Mouse (Mus musculus) ES-Bruce4 (cell line): Measurements from ENCODE around the gene Cpsf7. TPM values are rescaled to one million over a fixed set of nuclear protein-coding genes. Genes with fewer than 3 reads are reported as not detected.

ENCODE experiments used
- H3K27ac ChIP-seq: 2 replicates; pipeline ENCODE4 v1.5.1; 2012; ENCODE audit warnings: low read length, inconsistent platforms; ENCODE audit not compliant: insufficient read depth
- H3K27me3 ChIP-seq: 2 replicates; pipeline ENCODE4 v1.6.1; 2012; ENCODE audit warnings: mild to moderate bottlenecking, low read length, inconsistent platforms; ENCODE audit not compliant: control insufficient read depth, poor library complexity, insufficient read depth, severe bottlenecking
- H3K36me3 ChIP-seq: 2 replicates; pipeline ENCODE4 v1.6.1; 2012; ENCODE audit warnings: inconsistent platforms, mild to moderate bottlenecking, low read length, moderate library complexity; ENCODE audit not compliant: control insufficient read depth, poor library complexity, insufficient read depth, severe bottlenecking
- H3K4me1 ChIP-seq: one replicate; pipeline ENCODE4 v1.8.1; 2011; ENCODE audit warnings: low read length; ENCODE audit not compliant: control insufficient read depth, insufficient read depth
- H3K4me3 ChIP-seq: 2 replicates; pipeline ENCODE4 v1.5.1; 2011; ENCODE audit warnings: low read depth, mild to moderate bottlenecking, low read length
- H3K9ac ChIP-seq: 2 replicates; pipeline ENCODE4 v1.6.1; 2012; ENCODE audit warnings: low read depth, mild to moderate bottlenecking, inconsistent platforms; ENCODE audit not compliant: poor library complexity, severe bottlenecking
- H3K9me3 ChIP-seq: replicated peaks from 2 replicates; pipeline ENCODE4 v1.6.1; 2012; ENCODE audit warnings: mild to moderate bottlenecking, low read length, inconsistent platforms; ENCODE audit not compliant: control insufficient read depth, poor library complexity, insufficient read depth, severe bottlenecking
- CTCF ChIP-seq: IDR thresholded peaks from one replicate; pipeline ENCODE4 v1.8.1; 2011; ENCODE audit warnings: low read depth, low read length
- EP300 ChIP-seq: IDR thresholded peaks from 2 replicates; pipeline ENCODE4 v1.6.1; 2011; ENCODE audit warnings: low read depth, low read length; ENCODE audit not compliant: insufficient read depth
- POLR2A ChIP-seq: IDR thresholded peaks from one replicate; pipeline ENCODE4 v1.8.1; 2011; ENCODE audit warnings: low read length; ENCODE audit not compliant: insufficient read depth
- polyA plus RNA-seq: library from polyadenylated mRNA; stranded (reverse); fragments of >200 nt; gene quantifications from 2 replicates; pipeline ENCODE4 v1.2.4, GENCODE M21; 2011; ENCODE audit warnings: low read depth; ENCODE audit not compliant: missing spikeins, insufficient read depth, insufficient read length

Gene Cpsf7
- polyA plus RNA-seq, 1 experiment = 76.3 TPM

DNA sequence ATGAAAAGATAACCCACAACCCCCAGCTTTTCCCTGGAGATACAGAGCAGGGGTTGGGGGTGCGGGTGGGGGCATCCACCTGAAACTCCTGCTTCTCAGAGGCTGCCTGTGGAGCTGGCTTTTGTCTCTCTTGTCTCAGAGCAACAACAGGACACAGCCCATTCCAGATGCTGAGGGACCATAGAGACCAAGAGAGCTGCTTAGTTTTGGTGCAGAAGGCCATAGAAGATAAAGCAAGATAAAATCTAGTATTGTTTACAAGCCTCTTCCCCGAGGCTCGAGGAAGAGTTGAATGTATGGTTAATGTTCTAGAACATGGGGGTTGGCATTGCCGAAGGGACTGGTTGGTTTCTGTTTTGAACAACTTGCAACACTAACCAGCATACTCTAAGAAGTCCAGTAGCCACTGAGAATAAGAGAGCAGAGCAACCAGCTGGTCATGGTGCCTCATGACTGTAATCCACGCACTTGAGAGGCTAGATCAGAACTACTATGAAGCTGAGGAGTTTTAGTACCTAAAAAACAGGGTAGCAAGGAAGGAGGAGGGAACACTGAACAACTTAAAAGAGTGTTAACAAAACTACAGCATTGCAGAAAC, 1.5 kb upstream of the Cpsf7 start:
- TF ChIP-seq EP300 (no peak), CTCF (no peak), POLR2A (no peak)
- Histone ChIP-seq H3K9ac (no peak overlapping the region), H3K4me1 (no peaks in the 10 kb centered on the region), H3K36me3 (peaks cover 6% of the 10 kb centered on the region; the same call in 1 of the 2 replicates), H3K9me3 (no peaks in the 10 kb centered on the region), H3K27ac (no peak overlapping the region), H3K4me3 (no peak overlapping the region), H3K27me3 (no peaks in the 10 kb centered on the region)

DNA sequence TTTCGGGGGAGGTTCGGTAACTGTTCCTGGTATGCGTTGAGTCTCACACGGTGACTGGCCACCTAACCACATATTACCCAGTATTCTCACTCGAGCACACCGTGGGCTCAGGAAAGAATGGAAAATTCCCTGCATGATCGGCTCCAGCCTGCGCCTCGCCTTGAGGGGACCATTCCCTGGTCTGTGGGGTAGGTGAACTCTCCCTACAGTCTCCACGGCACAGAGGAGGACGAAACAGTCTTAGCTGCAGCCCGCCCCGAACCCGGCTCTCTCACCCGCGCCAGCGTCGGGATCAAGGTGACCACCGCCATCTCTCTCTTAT, 321 bp upstream of the Cpsf7 start:
- TF ChIP-seq POLR2A (no peak), EP300 (no peak), CTCF (no peak)
- no peaks in the 10 kb centered on the region for H3K4me1 ChIP-seq
- peak overlapping the region; percentile 73 for H3K4me3 ChIP-seq

DNA sequence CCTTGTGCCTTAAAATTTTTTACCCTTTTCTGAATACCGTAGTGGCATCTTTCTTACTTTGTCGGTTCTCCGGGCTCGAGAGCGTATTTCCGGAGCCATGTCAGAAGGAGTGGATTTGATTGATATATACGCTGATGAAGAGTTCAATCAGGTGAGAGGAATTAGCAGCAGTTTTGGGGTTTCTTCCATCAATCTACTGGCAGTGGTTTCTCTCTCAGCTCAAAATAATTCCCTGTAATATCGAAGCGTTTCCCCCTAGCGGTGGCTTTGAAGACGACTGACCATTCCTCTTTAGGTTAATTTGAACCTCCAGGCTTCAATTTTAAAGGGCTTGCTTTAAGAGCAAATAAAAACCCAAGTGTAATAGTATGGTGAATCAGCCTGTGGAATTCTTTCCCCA, 844 bp downstream of the Cpsf7 start, which contains the start of gene Sdhaf2:
Sdhaf2 (minus strand) TSS at position 233 of the 400 bp plus-strand sequence.
- TF ChIP-seq EP300 = no peak
- no peak for TF ChIP-seq POLR2A
- no peak for TF ChIP-seq CTCF
- peak within 1 kb of the TSS; percentile 98 for H3K9ac ChIP-seq
- H3K27ac ChIP-seq = peak within 1 kb of the TSS; percentile 81
- H3K9me3 ChIP-seq = no peaks in the 10 kb centered on the region
- no peaks in the 10 kb centered on the region for H3K4me1 ChIP-seq
- H3K4me3 ChIP-seq = peak within 1 kb of the TSS; percentile 88
- H3K27me3 ChIP-seq = no peaks in the 10 kb centered on the region
- H3K36me3 ChIP-seq = peaks cover 17% of the 10 kb centered on the region

More for the DNA sequence above, 321 bp upstream of the Cpsf7 start:
- peaks cover 10% of the 10 kb centered on the region; the same call in 1 of the 2 replicates for H3K36me3 ChIP-seq
- no peak overlapping the region for H3K27ac ChIP-seq
- H3K9ac ChIP-seq = peak overlapping the region; percentile 98
- no peaks in the 10 kb centered on the region for H3K9me3 ChIP-seq
- H3K27me3 ChIP-seq = no peaks in the 10 kb centered on the region

DNA sequence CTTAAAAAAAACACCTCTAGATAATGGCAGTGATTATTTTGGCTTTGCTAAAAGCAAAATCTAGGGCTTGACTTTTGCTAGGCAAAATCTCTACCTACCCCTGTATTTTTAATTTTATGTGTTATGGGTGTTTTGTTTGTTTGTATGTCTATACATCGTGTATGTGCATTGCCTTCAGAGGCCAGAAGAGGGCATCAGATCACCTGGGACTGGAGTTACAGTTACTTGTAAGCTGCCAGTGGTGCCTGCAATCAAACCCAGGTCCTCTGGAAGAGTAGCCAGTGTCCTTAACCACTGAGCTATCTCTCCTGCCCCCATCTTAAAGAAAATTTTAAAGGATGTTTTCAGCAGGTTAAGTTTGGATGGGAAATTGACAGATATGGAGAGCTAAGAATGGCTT, 5.0 kb downstream of the Cpsf7 start:
- Histone ChIP-seq H3K27ac (no peak overlapping the region), H3K9ac (no peak overlapping the region), H3K36me3 (peaks cover 42% of the 10 kb centered on the region), H3K4me1 (no peaks in the 10 kb centered on the region), H3K27me3 (no peaks in the 10 kb centered on the region), H3K4me3 (no peak overlapping the region), H3K9me3 (no peaks in the 10 kb centered on the region)
- TF ChIP-seq EP300 (no peak), CTCF (peak; percentile 6)

DNA sequence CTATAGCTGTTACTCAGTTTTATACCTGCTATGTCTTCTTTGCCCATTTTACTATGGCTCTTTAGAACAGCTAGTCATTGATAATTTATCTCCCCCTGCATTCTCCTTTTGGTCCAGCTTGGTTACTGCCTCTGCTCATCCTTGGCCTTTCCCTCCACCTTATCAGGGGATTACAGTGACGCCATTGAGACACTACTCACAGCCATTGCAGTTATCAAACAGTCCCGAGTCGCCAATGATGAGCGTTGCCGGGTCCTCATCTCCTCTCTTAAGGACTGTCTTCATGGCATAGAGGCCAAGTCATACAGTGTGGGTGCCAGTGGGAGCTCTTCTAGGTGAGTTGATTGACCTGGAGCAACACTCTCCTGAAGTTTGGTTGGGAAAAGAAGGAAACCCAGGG, 14.4 kb downstream of the Cpsf7 start:
- Histone ChIP-seq H3K9me3 (no peaks in the 10 kb centered on the region), H3K27ac (no peak overlapping the region), H3K36me3 (peaks cover 76% of the 10 kb centered on the region), H3K4me1 (no peaks in the 10 kb centered on the region), H3K27me3 (no peaks in the 10 kb centered on the region), H3K9ac (no peak overlapping the region), H3K4me3 (no peak overlapping the region)
- TF ChIP-seq EP300 (no peak), POLR2A (no peak)

DNA sequence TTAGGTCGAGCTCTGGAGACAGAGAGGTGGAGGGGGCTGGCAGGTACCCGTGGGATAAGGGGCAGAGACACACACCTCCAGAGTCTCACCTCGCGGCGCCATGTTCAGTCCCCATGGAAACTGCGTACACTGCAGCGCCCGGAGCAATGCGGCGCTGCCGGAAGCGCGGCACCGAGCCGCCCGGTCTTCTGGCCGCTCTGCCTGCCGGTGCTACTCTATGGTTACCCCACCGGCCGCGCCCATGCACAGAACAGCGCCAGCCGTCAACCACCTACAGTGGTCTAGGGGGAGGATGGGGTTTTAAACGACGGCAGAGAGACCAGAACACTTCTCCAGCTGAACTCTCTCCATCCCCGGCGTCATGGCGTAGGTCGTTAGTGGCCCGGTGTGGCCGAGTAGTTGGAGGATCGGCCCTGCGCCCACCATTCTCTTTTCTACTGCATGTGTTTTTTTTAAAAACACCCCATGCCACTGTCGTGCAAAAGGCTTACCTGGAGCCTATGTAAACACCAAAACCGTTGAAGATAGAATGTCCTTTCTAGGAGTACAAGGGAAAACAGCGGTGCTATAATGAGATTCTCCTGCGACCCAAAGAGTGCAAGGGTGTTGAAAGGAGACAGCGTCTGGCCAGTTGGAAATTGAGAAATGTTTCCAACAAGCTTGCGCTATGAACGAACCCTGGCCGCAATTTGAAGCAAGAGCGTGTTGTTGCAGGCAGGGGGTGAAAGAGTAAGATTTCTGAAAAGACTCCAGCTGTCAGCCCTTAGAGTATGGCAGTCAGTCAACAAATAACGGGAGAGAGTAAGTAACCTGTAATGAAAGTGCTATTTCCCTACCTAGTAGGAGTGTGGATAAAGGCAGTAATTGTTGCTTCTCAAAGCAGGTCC, 30.8 kb downstream of the Cpsf7 start, which contains the start of gene Tmem216:
Tmem216 (minus strand) TSS at position 615 of the 887 bp plus-strand sequence.
- Histone ChIP-seq H3K9ac (peak within 1 kb of the TSS; percentile 86), H3K4me1 (peaks cover 2% of the 10 kb centered on the region), H3K4me3 (peak within 1 kb of the TSS; percentile 93), H3K27ac (0 out of 2 replicates have a peak within 1 kb of the TSS, but pooled peaks have one; percentile 25), H3K27me3 (no peaks in the 10 kb centered on the region), H3K9me3 (no peaks in the 10 kb centered on the region), H3K36me3 (no peaks in the 10 kb centered on the region; the same call in 1 of the 2 replicates)
- TF ChIP-seq POLR2A (no peak), CTCF (no peak), EP300 (no peak)
